Mouse (Mus musculus) cortical plate, adult 2 months (tissue): ENCODE results near the gene Phf11a. TPM values are rescaled to one million over a fixed set of nuclear protein-coding genes. Genes with fewer than 3 reads are reported as not detected.
"Not testable (repeated sequence)": the region's sequence is repeated elsewhere in the genome, so short reads cannot be mapped to it uniquely, and the experiment has no call there.

ENCODE experiments used
- H3K27ac ChIP-seq: fragments of 200-500 bp; 2 replicates; pipeline ENCODE4 v1.5.1; 2012; ENCODE audit warnings: low read length, control low read depth, inconsistent platforms; ENCODE audit not compliant: insufficient read depth
- H3K4me1 ChIP-seq: fragments of 200-500 bp; 2 replicates; pipeline ENCODE4 v1.6.1; 2011; ENCODE audit warnings: low read length; ENCODE audit not compliant: control insufficient read depth, insufficient read depth
- H3K4me3 ChIP-seq: fragments of 200-500 bp; 2 replicates; pipeline ENCODE4 v1.5.1; 2011; ENCODE audit warnings: mild to moderate bottlenecking, low read length, control low read depth; ENCODE audit not compliant: insufficient read depth
- CTCF ChIP-seq: fragments of 200-500 bp; IDR thresholded peaks from 2 replicates; pipeline ENCODE4 v1.5.1; 2011; ENCODE audit warnings: mild to moderate bottlenecking, control low read depth, low read length; ENCODE audit not compliant: insufficient read depth; ENCODE audit errors: extremely low read depth
- POLR2A ChIP-seq: fragments of 200-500 bp; IDR thresholded peaks from 2 replicates; pipeline ENCODE4 v1.6.1; 2011; ENCODE audit warnings: mild to moderate bottlenecking, low read length, control low read depth; ENCODE audit not compliant: insufficient read depth; ENCODE audit errors: extremely low read depth
- polyA plus RNA-seq: library from polyadenylated mRNA; depleted of rRNA; stranded (reverse); fragments of >200 nt; gene quantifications from 2 replicates; pipeline ENCODE4 v1.2.3, GENCODE M21; 2012; rRNA removed

Gene Phf11a
- not detected in 2 replicates for polyA plus RNA-seq

- H3K27ac ChIP-seq, H3K4me3 ChIP-seq, H3K4me1 ChIP-seq: not testable (repeated sequence)
Measured at GRCm38 (mm10) chr14:59297391-59297790, at the start of gene Phf11a. Gene Phf11a, minus strand, starts transcription at chr14:59297522.

- H3K4me3 ChIP-seq, H3K27ac ChIP-seq, H3K4me1 ChIP-seq: not testable (repeated sequence)
Measured at GRCm38 (mm10) chr14:59341189-59341588, 43.9 kb upstream of the Phf11a start, which contains the start of gene Phf11b. Gene Phf11b, minus strand, starts transcription at chr14:59341351.

GRCm38 (mm10) chr14:59339541-59339940 is 42.2 kb upstream of the Phf11a start:
- Histone ChIP-seq H3K4me1 (no peaks in the 10 kb centered on the region), H3K27ac (no peak overlapping the region), H3K4me3 (no peak overlapping the region)
- TF ChIP-seq POLR2A, result no peak
- TF ChIP-seq CTCF, result no peak

- H3K27ac ChIP-seq, H3K4me3 ChIP-seq, H3K4me1 ChIP-seq: not testable (repeated sequence)
Measured at GRCm38 (mm10) chr14:59336056-59336455, 38.7 kb upstream of the Phf11a start.

- H3K27ac ChIP-seq, H3K4me1 ChIP-seq, H3K4me3 ChIP-seq: not testable (repeated sequence)
- TF ChIP-seq CTCF, result peak; percentile 50
Measured at GRCm38 (mm10) chr14:59330499-59330898, 33.2 kb upstream of the Phf11a start.

GRCm38 (mm10) chr14:59319970-59320369 is 22.6 kb upstream of the Phf11a start:
- not testable (repeated sequence) for H3K4me1 ChIP-seq, H3K4me3 ChIP-seq, H3K27ac ChIP-seq

GRCm38 (mm10) chr14:59319036-59319435 is 21.7 kb upstream of the Phf11a start:
- not testable (repeated sequence) for H3K4me1 ChIP-seq, H3K4me3 ChIP-seq, H3K27ac ChIP-seq

GRCm38 (mm10) chr14:59291769-59292168 is 5.6 kb downstream of the Phf11a start:
- H3K4me1 ChIP-seq, H3K27ac ChIP-seq: not testable (repeated sequence)

GRCm38 (mm10) chr14:59274961-59275360 is 22.4 kb downstream of the Phf11a start:
- not testable (repeated sequence) for H3K4me1 ChIP-seq, H3K4me3 ChIP-seq, H3K27ac ChIP-seq

More at GRCm38 (mm10) chr14:59291769-59292168, 5.6 kb downstream of the Phf11a start:
- not testable (repeated sequence) for H3K4me3 ChIP-seq

- Histone ChIP-seq H3K4me3 (no peak within 1 kb of the TSS), H3K4me1 (no peaks in the 10 kb centered on the region)
Measured at GRCm38 (mm10) chr14:59260056-59260455, 37.3 kb downstream of the Phf11a start, which contains the start of gene Gm6904. Gene Gm6904, minus strand, starts transcription at chr14:59260216.

GRCm38 (mm10) chr14:59255861-59256260 is 41.5 kb downstream of the Phf11a start:
- not testable (repeated sequence) for H3K27ac ChIP-seq, H3K4me3 ChIP-seq, H3K4me1 ChIP-seq

More at GRCm38 (mm10) chr14:59260056-59260455, 37.3 kb downstream of the Phf11a start, which contains the start of gene Gm6904:
- H3K27ac ChIP-seq, result no peak within 1 kb of the TSS
- TF ChIP-seq POLR2A (no peak), CTCF (no peak)

GRCm38 (mm10) chr14:59250350-59250749 is 47.0 kb downstream of the Phf11a start:
- not testable (repeated sequence) for H3K4me1 ChIP-seq, H3K4me3 ChIP-seq, H3K27ac ChIP-seq
- peak; percentile 58 for TF ChIP-seq CTCF
